Mouse (Mus musculus) small intestine, adult 2 months (tissue): Measurements from ENCODE around the gene Fbxw7.

Experiments used
- CTCF ChIP-seq: fragments of 200-500 bp; IDR thresholded peaks from 2 replicates; pipeline ENCODE4 v1.5.1; 2012; ENCODE audit warnings: low read depth, mild to moderate bottlenecking, control low read depth, inconsistent platforms, low read length, moderate library complexity, mixed read lengths; ENCODE audit not compliant: insufficient replicate concordance, insufficient read length; ENCODE audit errors: extremely low read depth
- POLR2A ChIP-seq: fragments of 200-500 bp; IDR thresholded peaks from 2 replicates; pipeline ENCODE4 v1.6.1; 2012; ENCODE audit warnings: low read depth, mild to moderate bottlenecking, control low read depth, inconsistent platforms, low read length, moderate library complexity

DNA sequence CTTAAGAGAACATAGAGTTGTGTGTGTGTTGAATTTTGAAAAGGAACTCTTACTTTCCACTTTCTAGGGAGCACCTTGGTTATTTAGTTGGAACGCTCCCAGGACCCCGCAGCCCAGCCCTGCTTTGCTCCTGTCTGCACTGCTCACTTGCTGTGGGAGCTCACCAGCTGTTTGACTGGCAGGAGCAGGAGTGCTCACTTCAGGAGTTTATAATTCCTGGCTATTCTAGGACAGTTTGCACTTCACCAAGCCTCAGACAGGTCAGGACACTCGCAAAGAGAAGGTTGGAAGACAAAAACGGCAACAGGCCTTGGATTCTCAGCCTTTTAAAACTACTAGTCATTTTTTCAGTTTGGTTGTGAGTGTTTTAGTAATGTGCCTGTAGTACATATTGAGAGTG lies 110.2 kb downstream of the Fbxw7 start:
- no peak for TF ChIP-seq CTCF
- no peak for TF ChIP-seq POLR2A
